Mouse (Mus musculus) neural tube, embryonic 11.5 days (tissue): ENCODE results near the gene Clec1a. TPM values are rescaled to one million over a fixed set of nuclear protein-coding genes. Genes with fewer than 3 reads are reported as not detected.

ENCODE experiments used
- polyA plus RNA-seq: library from polyadenylated mRNA; unstranded; fragments of >200 nt; fragmentation: Nextera tagmentation; extraction: Ambion mirVana; gene quantifications from 2 replicates; pipeline ENCODE4 v1.2.1, GENCODE M21; 2014

Gene Clec1a
- polyA plus RNA-seq, 1 experiment from 2014 or later: 1.6 TPM

Other genes starting within 250 kb of the Clec1a start
- gene Cd69, start 176.6 kb downstream of the Clec1a start, polyA plus RNA-seq: 0.28 TPM in 1 of 2 replicates, not detected in the other
- not detected in 2 replicates for gene 4922502D21Rik, start 120.2 kb downstream of the Clec1a start, polyA plus RNA-seq
- gene Clec12a, start 109.3 kb downstream of the Clec1a start, polyA plus RNA-seq: 0.49 and 0.53 TPM in 2 replicates
- 0.37 TPM in 1 of 2 replicates, not detected in the other for gene Clec12b, start 66.1 kb downstream of the Clec1a start, polyA plus RNA-seq
- 11.8 and 13.4 TPM in 2 replicates for gene Clec1b, start 54.7 kb downstream of the Clec1a start, polyA plus RNA-seq
- gene Clec9a, start 43.1 kb downstream of the Clec1a start, polyA plus RNA-seq: 0.37 and 0.59 TPM in 2 replicates
- not detected in 2 replicates for gene Olr1, start 55.2 kb upstream of the Clec1a start, polyA plus RNA-seq
- gene Tmem52b, start 60.6 kb upstream of the Clec1a start, polyA plus RNA-seq: not detected in 2 replicates
- 24.3 and 24.6 TPM in 2 replicates for gene Gabarapl1, start 81.2 kb upstream of the Clec1a start, polyA plus RNA-seq
- not detected in 2 replicates for gene Klre1, start 125.9 kb upstream of the Clec1a start, polyA plus RNA-seq
- gene Klrd1, start 139.8 kb upstream of the Clec1a start, polyA plus RNA-seq: not detected in 2 replicates
- gene Klrk1, start 171.9 kb upstream of the Clec1a start, polyA plus RNA-seq: 0.07 and 0.12 TPM in 2 replicates
- gene Klrc3, start 191.3 kb upstream of the Clec1a start, polyA plus RNA-seq: not detected in 2 replicates
- not detected in 2 replicates for gene Klrc2, start 208.7 kb upstream of the Clec1a start, polyA plus RNA-seq
- not detected in 2 replicates for gene Klrc1, start 227.0 kb upstream of the Clec1a start, polyA plus RNA-seq